Mouse (Mus musculus) E14TG2a.4 (cell line): ENCODE measurements around the gene Sfxn5.

Experiments used
- CTCF ChIP-seq: conservative IDR thresholded peaks from 2 replicates; pipeline ENCODE4 v1.5.1; 2014; ENCODE audit warnings: low read length
- NANOG ChIP-seq: IDR thresholded peaks from 2 replicates; pipeline ENCODE4 v1.6.1; 2014; ENCODE audit warnings: borderline replicate concordance, low read length, mixed read lengths
- POU5F1 ChIP-seq: IDR thresholded peaks from 2 replicates; pipeline ENCODE4 v1.6.1; 2014; ENCODE audit warnings: low read length, borderline replicate concordance

- TF ChIP-seq CTCF (no peak), NANOG (no peak), POU5F1 (no peak)
Measured at GRCm38 (mm10) chr6:85266060-85266459, 67.2 kb downstream of the Sfxn5 start.
